Mouse (Mus musculus) stomach, embryonic 16.5 days (tissue): ENCODE results near the gene Rps23. TPM values are rescaled to one million over a fixed set of nuclear protein-coding genes. Genes with fewer than 3 reads are reported as not detected.

Source experiments
- ATAC-seq: fragments of 200-750 bp; cut with Nextera tagmentation; 2 replicates; pipeline ENCODE4 v1.8.0; 2017; ENCODE audit warnings: moderate number of reproducible peaks, moderate TSS enrichment; ENCODE audit not compliant: insufficient read depth, low FRiP score
- H3K27ac ChIP-seq: fragments of 300-500 bp; sonication (generic); 2 replicates; pipeline ENCODE4 v1.5.1; 2014; ENCODE audit warnings: low read length
- H3K27me3 ChIP-seq: fragments of 300-500 bp; sonication (generic); 2 replicates; pipeline ENCODE4 v1.6.1; 2014; ENCODE audit warnings: low read length, control low read depth, mixed read lengths; ENCODE audit not compliant: control insufficient read depth, insufficient read depth
- H3K36me3 ChIP-seq: fragments of 300-500 bp; sonication (generic); 2 replicates; pipeline ENCODE4 v1.6.1; 2014; ENCODE audit warnings: low read length; ENCODE audit not compliant: control insufficient read depth, insufficient read depth
- H3K4me1 ChIP-seq: fragments of 300-500 bp; sonication (generic); 2 replicates; pipeline ENCODE4 v1.6.1; 2014; ENCODE audit warnings: low read length, control low read depth, mixed read lengths; ENCODE audit not compliant: control insufficient read depth, insufficient read depth
- H3K4me2 ChIP-seq: fragments of 300-500 bp; sonication (generic); 2 replicates; pipeline ENCODE4 v1.6.1; 2014; ENCODE audit warnings: low read depth, low read length, mixed read lengths
- H3K4me3 ChIP-seq: fragments of 300-500 bp; sonication (generic); replicated peaks from 2 replicates; pipeline ENCODE4 v1.5.1; 2014; ENCODE audit warnings: mild to moderate bottlenecking, low read length
- H3K9ac ChIP-seq: fragments of 300-500 bp; sonication (generic); 2 replicates; pipeline ENCODE4 v1.6.1; 2014; ENCODE audit warnings: low read length
- H3K9me3 ChIP-seq: fragments of 300-500 bp; sonication (generic); replicated peaks from 2 replicates; pipeline ENCODE4 v1.6.1; 2016; ENCODE audit warnings: low read length, control low read depth; ENCODE audit not compliant: control insufficient read depth
- WGBS: fragments of 180-500 bp; shearing (Covaris S2); extraction: QIAGEN DNeasy Blood & Tissue Kit; methylation state at CpG from one replicate; pipeline ENCODE4 v1.1.7; 2014; 5-methylcytosine and 5-hydroxymethylcytosine counted together
- polyA plus RNA-seq: library from polyadenylated mRNA; unstranded; fragments of >200 nt; fragmentation: Nextera tagmentation; extraction: Ambion mirVana; gene quantifications from 2 replicates; pipeline ENCODE4 v1.2.1, GENCODE M21; 2015

Gene Rps23
- 167 and 217 TPM in 2 replicates for polyA plus RNA-seq

- ATAC-seq, result peak; percentile 98
- Histone ChIP-seq H3K9me3 (no peaks in the 10 kb centered on the region), H3K4me3 (peak within 1 kb of the TSS; percentile 91), H3K27me3 (no peaks in the 10 kb centered on the region), H3K36me3 (peaks cover 14% of the 10 kb centered on the region; the same call in 1 of the 2 replicates), H3K27ac (peak within 1 kb of the TSS; percentile 85), H3K4me2 (peak within 1 kb of the TSS; percentile 76), H3K4me1 (0 out of 2 replicates have a peak, but pooled peaks cover 4% of the 10 kb centered on the region), H3K9ac (peak within 1 kb of the TSS; percentile 97)
- WGBS, result under 1% methylated on average over 57 of the region's 57 CpGs
Measured at GRCm38 (mm10) chr13:90922751-90923612, at the start of gene Rps23. Rps23 (plus strand) TSS chr13:90922958.

GRCm38 (mm10) chr13:90881727-90882429 is 40.9 kb upstream of the Rps23 start:
- no peak for ATAC-seq
- Histone ChIP-seq H3K4me1 (peaks cover 8% of the 10 kb centered on the region; the same call in 1 of the 2 replicates), H3K27ac (no peak overlapping the region), H3K9ac (no peak overlapping the region), H3K9me3 (no peaks in the 10 kb centered on the region), H3K4me2 (no peak overlapping the region), H3K4me3 (no peak overlapping the region), H3K27me3 (no peaks in the 10 kb centered on the region), H3K36me3 (no peaks in the 10 kb centered on the region)
- WGBS, result 73% methylated on average over 1 of the region's 1 CpGs

- H3K36me3 ChIP-seq, result no peaks in the 10 kb centered on the region
- H3K4me1 ChIP-seq, result peaks cover 8% of the 10 kb centered on the region; the same call in 1 of the 2 replicates
- no peak overlapping the region for H3K27ac ChIP-seq
- peak overlapping the region; percentile 85 for H3K4me2 ChIP-seq
- H3K4me3 ChIP-seq, result peak overlapping the region; percentile 53
- H3K27me3 ChIP-seq, result no peaks in the 10 kb centered on the region
- no peak for ATAC-seq
- H3K9ac ChIP-seq, result peak overlapping the region; percentile 56; the same call in 1 of the 2 replicates
- 30% methylated on average over 13 of the region's 13 CpGs for WGBS
- no peaks in the 10 kb centered on the region for H3K9me3 ChIP-seq
Measured at GRCm38 (mm10) chr13:90885856-90886532, 36.8 kb upstream of the Rps23 start.

- ATAC-seq, result peak; percentile 44; the same call in 1 of the 2 replicates
- Histone ChIP-seq H3K4me2 (peak overlapping the region; percentile 85), H3K27me3 (no peaks in the 10 kb centered on the region), H3K4me1 (peaks cover 8% of the 10 kb centered on the region; the same call in 1 of the 2 replicates), H3K9me3 (no peaks in the 10 kb centered on the region), H3K9ac (peak overlapping the region; percentile 56; the same call in 1 of the 2 replicates), H3K36me3 (no peaks in the 10 kb centered on the region), H3K4me3 (peak overlapping the region; percentile 53), H3K27ac (no peak overlapping the region)
- WGBS, result under 1% methylated on average over 18 of the region's 18 CpGs
Measured at GRCm38 (mm10) chr13:90886568-90886983, 36.2 kb upstream of the Rps23 start.

GRCm38 (mm10) chr13:90890111-90890510 is 32.6 kb upstream of the Rps23 start:
- no peaks in the 10 kb centered on the region for H3K27me3 ChIP-seq
- 82% methylated on average over 5 of the region's 5 CpGs for WGBS

GRCm38 (mm10) chr13:90894819-90895218 is 27.9 kb upstream of the Rps23 start:
- H3K36me3 ChIP-seq, result no peaks in the 10 kb centered on the region
- no peak for ATAC-seq
- H3K27me3 ChIP-seq, result no peaks in the 10 kb centered on the region
- no peaks in the 10 kb centered on the region for H3K4me1 ChIP-seq
- no peaks in the 10 kb centered on the region for H3K9me3 ChIP-seq
- no peak overlapping the region for H3K27ac ChIP-seq
- WGBS, result 87% methylated on average over 4 of the region's 4 CpGs
- H3K4me2 ChIP-seq, result no peak overlapping the region
- H3K4me3 ChIP-seq, result no peak overlapping the region
- H3K9ac ChIP-seq, result no peak overlapping the region

More at GRCm38 (mm10) chr13:90890111-90890510, 32.6 kb upstream of the Rps23 start:
- no peaks in the 10 kb centered on the region for H3K36me3 ChIP-seq
- ATAC-seq, result no peak
- H3K9ac ChIP-seq, result no peak overlapping the region
- no peak overlapping the region for H3K27ac ChIP-seq
- peaks cover 8% of the 10 kb centered on the region; the same call in 1 of the 2 replicates for H3K4me1 ChIP-seq
- no peaks in the 10 kb centered on the region for H3K9me3 ChIP-seq
- H3K4me3 ChIP-seq, result no peak overlapping the region
- no peak overlapping the region for H3K4me2 ChIP-seq

- Histone ChIP-seq H3K4me1 (no peaks in the 10 kb centered on the region), H3K4me3 (no peak overlapping the region), H3K36me3 (no peaks in the 10 kb centered on the region), H3K27ac (no peak overlapping the region), H3K4me2 (no peak overlapping the region), H3K9ac (no peak overlapping the region), H3K9me3 (no peaks in the 10 kb centered on the region), H3K27me3 (no peaks in the 10 kb centered on the region)
- ATAC-seq, result no peak
- 57% methylated on average over 2 of the region's 2 CpGs for WGBS
Measured at GRCm38 (mm10) chr13:90896098-90896497, 26.7 kb upstream of the Rps23 start.

- H3K27ac ChIP-seq, result no peak overlapping the region
- ATAC-seq, result no peak
- no peaks in the 10 kb centered on the region for H3K4me1 ChIP-seq
- H3K9ac ChIP-seq, result no peak overlapping the region
- H3K4me2 ChIP-seq, result no peak overlapping the region
- no peaks in the 10 kb centered on the region for H3K27me3 ChIP-seq
- H3K4me3 ChIP-seq, result no peak overlapping the region
- H3K9me3 ChIP-seq, result no peaks in the 10 kb centered on the region
- 93% methylated on average over 12 of the region's 12 CpGs for WGBS
- H3K36me3 ChIP-seq, result no peaks in the 10 kb centered on the region
Measured at GRCm38 (mm10) chr13:90896821-90897220, 25.9 kb upstream of the Rps23 start.
